Mouse (Mus musculus): ENCODE results near the gene Olfr315. TPM values are rescaled to one million over a fixed set of nuclear protein-coding genes. Genes with fewer than 3 reads are reported as not detected.
"Not testable (repeated sequence)": the region's sequence is repeated elsewhere in the genome, so short reads cannot be mapped to it uniquely, and the experiment has no call there.

The Olfr315 gene
- polyA plus RNA-seq (2015; fragmentation: Nextera tagmentation; extraction: Ambion mirVana) = not detected in 2 replicates

DNA sequence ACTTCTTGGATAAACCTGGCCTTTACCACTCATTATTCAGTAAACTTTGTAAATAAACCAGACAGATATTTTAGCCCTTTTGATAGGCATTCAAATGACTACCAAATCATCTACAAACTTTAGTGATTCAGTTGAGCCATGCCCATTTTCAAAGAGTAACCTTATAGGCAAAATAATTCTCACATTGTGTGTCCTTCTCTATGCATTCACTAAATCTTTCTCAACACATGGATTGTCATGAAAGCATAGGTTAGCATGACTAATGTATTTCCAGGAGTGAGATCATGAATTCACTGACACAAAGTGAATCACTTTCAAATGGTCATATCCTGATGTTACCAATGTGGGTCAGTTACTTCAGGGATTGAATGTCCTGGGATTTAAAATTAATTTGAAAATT, at the start of gene Olfr315:
Gene Olfr315 (plus strand): TSS at position 301 of the 400 bp plus-strand sequence.
- H3K36me3 ChIP-seq = no peaks in the 10 kb centered on the region
- no peak within 1 kb of the TSS for H3K27ac ChIP-seq (replicated peaks)
- H3K4me2 ChIP-seq (replicated peaks) = no peak within 1 kb of the TSS
- no peak within 1 kb of the TSS for H3K4me3 ChIP-seq (replicated peaks)
- no peaks in the 10 kb centered on the region for H3K4me1 ChIP-seq
- no peaks in the 10 kb centered on the region for H3K9me3 ChIP-seq (replicated peaks)
- no peak for ATAC-seq (ENCODE audit: insufficient number of reproducible peaks, low FRiP score, low TSS enrichment, low read depth)
- no peaks in the 10 kb centered on the region for H3K27me3 ChIP-seq
- no peak within 1 kb of the TSS for H3K9ac ChIP-seq

DNA sequence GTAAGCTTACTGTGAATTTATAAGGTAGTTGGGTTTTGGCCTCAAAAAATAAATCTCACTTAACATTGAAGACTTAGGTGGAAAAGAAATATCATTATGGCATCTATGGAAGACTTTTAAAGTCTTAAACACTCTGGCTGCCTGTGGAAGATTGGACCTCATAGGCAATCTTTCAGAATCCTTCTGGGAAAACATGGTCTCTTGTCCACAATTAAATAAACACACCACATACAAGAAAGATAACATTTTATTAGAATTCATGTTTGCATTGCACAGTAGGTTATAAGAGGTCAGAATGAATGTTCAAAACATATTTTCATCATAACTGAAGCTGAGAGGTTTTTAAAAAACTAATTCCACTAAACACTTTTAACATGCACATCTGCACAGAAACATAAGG, 49.1 kb upstream of the Olfr315 start, which contains the start of gene Olfr318:
Gene Olfr318 (minus strand): TSS at position 101 of the 400 bp plus-strand sequence.
- no peaks in the 10 kb centered on the region for H3K4me1 ChIP-seq
- H3K4me2 ChIP-seq (replicated peaks) = no peak within 1 kb of the TSS
- no peak within 1 kb of the TSS for H3K27ac ChIP-seq (replicated peaks)
- no peaks in the 10 kb centered on the region for H3K36me3 ChIP-seq
- ATAC-seq (ENCODE audit: insufficient number of reproducible peaks, low FRiP score, low TSS enrichment, low read depth) = no peak
- H3K27me3 ChIP-seq = no peaks in the 10 kb centered on the region
- H3K9me3 ChIP-seq (replicated peaks) = no peaks in the 10 kb centered on the region
- no peak within 1 kb of the TSS for H3K9ac ChIP-seq
- no peak within 1 kb of the TSS for H3K4me3 ChIP-seq (replicated peaks)

DNA sequence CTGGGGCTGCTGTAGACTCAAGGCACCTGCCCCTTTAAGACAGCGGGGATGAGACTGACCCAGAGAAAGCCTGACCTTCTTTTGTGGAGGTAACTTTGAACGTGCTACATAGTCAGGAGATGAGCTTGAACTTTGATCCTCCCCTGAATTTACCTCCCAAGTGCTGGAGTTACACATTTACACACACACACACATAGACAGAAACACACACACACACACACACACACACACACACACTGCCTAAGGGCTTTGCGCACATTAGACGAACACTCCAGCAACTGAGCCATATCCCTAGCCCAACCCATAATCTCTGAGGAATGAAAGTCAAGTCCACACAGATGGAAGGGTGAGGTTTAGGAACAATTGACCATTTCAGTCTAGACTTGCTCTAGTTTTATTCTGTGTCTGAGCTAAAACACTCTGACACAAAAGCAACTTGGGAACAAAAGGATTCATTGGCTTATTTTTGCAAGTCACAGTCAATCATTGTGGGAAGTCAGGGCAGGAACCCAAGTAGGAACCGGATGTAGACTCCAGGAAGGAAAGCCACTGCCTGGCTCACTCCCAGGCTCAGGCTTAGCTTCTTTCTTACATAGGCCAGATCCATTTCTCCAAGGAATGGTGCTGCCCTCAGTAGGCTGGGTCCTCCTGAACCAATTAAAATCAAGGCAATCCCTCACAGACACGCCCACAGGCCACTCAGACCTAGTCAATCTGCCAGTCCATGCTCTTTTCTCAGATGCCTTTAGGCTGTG, 44.9 kb upstream of the Olfr315 start:
- not testable (repeated sequence) for H3K36me3 ChIP-seq; H3K4me3 ChIP-seq (replicated peaks); H3K27me3 ChIP-seq; H3K27ac ChIP-seq (replicated peaks); H3K9ac ChIP-seq; H3K9me3 ChIP-seq (replicated peaks); H3K4me1 ChIP-seq; ATAC-seq (ENCODE audit: insufficient number of reproducible peaks, low FRiP score, low TSS enrichment, low read depth); H3K4me2 ChIP-seq (replicated peaks)
- 74% methylated on average over 6 of the region's 6 CpGs for WGBS

- H3K4me1 ChIP-seq = no peaks in the 10 kb centered on the region
- H3K36me3 ChIP-seq = no peaks in the 10 kb centered on the region
- no peaks in the 10 kb centered on the region for H3K27me3 ChIP-seq
- ATAC-seq (ENCODE audit: insufficient number of reproducible peaks, low FRiP score, low TSS enrichment, low read depth) = no peak
- H3K9ac ChIP-seq = no peak overlapping the region
- WGBS = 44% methylated on average over 3 of the region's 3 CpGs
- no peak overlapping the region for H3K27ac ChIP-seq (replicated peaks)
- H3K4me3 ChIP-seq (replicated peaks) = no peak overlapping the region
- no peak overlapping the region for H3K4me2 ChIP-seq (replicated peaks)
- H3K9me3 ChIP-seq (replicated peaks) = no peaks in the 10 kb centered on the region
Observed at GRCm38 (mm10) chr11:58733372-58733771, 39.6 kb upstream of the Olfr315 start.

- H3K4me1 ChIP-seq = no peaks in the 10 kb centered on the region
- 67% methylated on average over 4 of the region's 4 CpGs for WGBS
- H3K9me3 ChIP-seq (replicated peaks) = no peaks in the 10 kb centered on the region
- H3K27me3 ChIP-seq = no peaks in the 10 kb centered on the region
- H3K4me2 ChIP-seq (replicated peaks) = no peak within 1 kb of the TSS
- H3K27ac ChIP-seq (replicated peaks) = no peak within 1 kb of the TSS
- no peak for ATAC-seq (ENCODE audit: insufficient number of reproducible peaks, low FRiP score, low TSS enrichment, low read depth)
- no peak within 1 kb of the TSS for H3K9ac ChIP-seq
- H3K4me3 ChIP-seq (replicated peaks) = no peak within 1 kb of the TSS
- H3K36me3 ChIP-seq = no peaks in the 10 kb centered on the region
Observed at GRCm38 (mm10) chr11:58738792-58739262, 34.2 kb upstream of the Olfr315 start, which contains the start of gene Olfr317. Olfr317 (minus strand) TSS chr11:58739212.

- not testable (repeated sequence) for H3K4me1 ChIP-seq; H3K9ac ChIP-seq; H3K9me3 ChIP-seq (replicated peaks); H3K27me3 ChIP-seq; H3K4me2 ChIP-seq (replicated peaks); H3K4me3 ChIP-seq (replicated peaks); H3K36me3 ChIP-seq; H3K27ac ChIP-seq (replicated peaks); ATAC-seq (ENCODE audit: insufficient number of reproducible peaks, low FRiP score, low TSS enrichment, low read depth)
- 90% methylated on average over 18 of the region's 18 CpGs for WGBS
Observed at GRCm38 (mm10) chr11:58751096-58751495, 21.9 kb upstream of the Olfr315 start.

DNA sequence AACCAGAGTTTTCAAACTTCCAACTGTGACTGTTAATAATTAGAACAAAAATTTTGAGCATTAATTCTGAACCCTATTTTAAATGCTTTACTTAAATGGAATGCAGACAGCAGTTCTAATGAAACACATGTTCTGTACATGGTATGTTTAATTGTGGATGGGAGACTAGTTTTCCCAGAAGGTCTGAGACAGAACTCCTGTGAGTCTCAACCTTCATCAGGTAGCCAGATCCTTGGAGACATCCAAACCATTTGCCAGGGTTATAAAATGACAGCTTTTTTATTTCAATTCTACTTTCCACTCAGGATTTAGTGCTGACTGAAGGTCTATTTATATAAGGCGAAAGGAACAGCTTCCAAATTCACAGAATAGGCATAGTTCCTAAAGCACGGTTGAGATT, 20.6 kb upstream of the Olfr315 start, which contains the start of gene Olfr316:
Gene Olfr316 (plus strand): TSS at position 301 of the 400 bp plus-strand sequence.
- WGBS = 78% methylated on average over 2 of the region's 2 CpGs
- no peak within 1 kb of the TSS for H3K4me2 ChIP-seq (replicated peaks)
- no peaks in the 10 kb centered on the region for H3K36me3 ChIP-seq
- no peaks in the 10 kb centered on the region for H3K27me3 ChIP-seq
- no peaks in the 10 kb centered on the region for H3K9me3 ChIP-seq (replicated peaks)
- H3K4me3 ChIP-seq (replicated peaks) = no peak within 1 kb of the TSS
- H3K9ac ChIP-seq = no peak within 1 kb of the TSS
- no peaks in the 10 kb centered on the region for H3K4me1 ChIP-seq
- ATAC-seq (ENCODE audit: insufficient number of reproducible peaks, low FRiP score, low TSS enrichment, low read depth) = no peak
- H3K27ac ChIP-seq (replicated peaks) = no peak within 1 kb of the TSS

DNA sequence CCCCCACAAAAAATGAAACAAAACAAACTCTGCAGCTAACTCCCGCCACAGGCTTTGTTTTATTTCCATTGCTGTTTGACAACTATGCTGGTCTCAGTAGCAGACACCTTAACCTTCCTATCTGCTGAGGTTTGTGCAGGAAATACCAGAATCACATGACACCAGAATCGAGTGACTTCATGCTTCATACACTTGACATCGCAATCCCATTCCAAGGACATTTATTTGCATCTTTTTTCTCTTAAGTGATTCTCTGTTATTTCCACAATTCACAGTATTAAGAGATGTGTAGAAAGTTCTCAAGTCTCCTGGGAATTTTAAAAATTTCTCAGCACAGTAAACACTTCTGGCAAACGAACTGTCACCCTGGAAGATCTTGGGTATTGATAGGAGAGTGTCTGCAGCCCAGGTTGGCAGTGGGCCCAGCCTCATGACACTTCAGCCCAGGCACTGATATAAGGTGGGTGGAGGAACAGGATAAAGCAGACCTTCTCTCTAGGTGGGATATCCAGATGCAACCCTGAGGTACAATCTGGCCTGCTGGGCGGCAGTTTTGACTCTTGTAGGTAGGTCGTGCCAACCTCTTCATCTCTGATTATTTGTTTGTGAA, 9.6 kb downstream of the Olfr315 start, which contains the start of gene Olfr314:
Gene Olfr314 (plus strand): TSS at position 473 of the 610 bp plus-strand sequence.
- no peak within 1 kb of the TSS for H3K4me3 ChIP-seq (replicated peaks)
- H3K27ac ChIP-seq (replicated peaks) = no peak within 1 kb of the TSS
- no peak for ATAC-seq (ENCODE audit: insufficient number of reproducible peaks, low FRiP score, low TSS enrichment, low read depth)
- no peaks in the 10 kb centered on the region for H3K9me3 ChIP-seq (replicated peaks)
- H3K4me1 ChIP-seq = no peaks in the 10 kb centered on the region
- WGBS = 69% methylated on average over 6 of the region's 6 CpGs
- no peaks in the 10 kb centered on the region for H3K27me3 ChIP-seq
- H3K36me3 ChIP-seq = no peaks in the 10 kb centered on the region
- H3K4me2 ChIP-seq (replicated peaks) = no peak within 1 kb of the TSS
- no peak within 1 kb of the TSS for H3K9ac ChIP-seq

DNA sequence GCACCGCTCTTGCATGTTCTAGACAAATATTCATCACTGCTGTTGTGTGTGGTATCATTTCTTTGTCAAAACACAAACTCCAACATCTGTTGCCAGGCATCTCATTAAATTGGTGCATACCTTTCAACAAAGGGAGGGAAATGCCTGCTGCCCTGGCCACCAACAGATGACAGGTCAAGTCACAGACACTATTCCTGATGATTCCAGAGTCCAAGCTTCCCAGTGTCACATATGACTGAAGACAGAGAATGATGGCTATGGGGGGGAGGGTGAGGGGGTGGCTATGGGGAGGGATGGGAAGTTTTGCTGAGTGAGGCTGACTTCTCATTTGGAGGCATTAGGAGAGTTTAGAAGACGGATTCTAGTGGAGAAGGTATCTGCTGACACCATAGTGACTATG, 11.2 kb downstream of the Olfr315 start:
- H3K27me3 ChIP-seq = no peaks in the 10 kb centered on the region
- no peak for ATAC-seq (ENCODE audit: insufficient number of reproducible peaks, low FRiP score, low TSS enrichment, low read depth)
- H3K4me2 ChIP-seq (replicated peaks) = no peak overlapping the region
- H3K4me1 ChIP-seq = no peaks in the 10 kb centered on the region
- H3K9me3 ChIP-seq (replicated peaks) = no peaks in the 10 kb centered on the region
- H3K36me3 ChIP-seq = no peaks in the 10 kb centered on the region
- no peak overlapping the region for H3K27ac ChIP-seq (replicated peaks)
- 83% methylated on average over 2 of the region's 2 CpGs for WGBS
- H3K9ac ChIP-seq = no peak overlapping the region
- no peak overlapping the region for H3K4me3 ChIP-seq (replicated peaks)

- no peak overlapping the region for H3K9ac ChIP-seq
- no peak overlapping the region for H3K27ac ChIP-seq (replicated peaks)
- no peaks in the 10 kb centered on the region for H3K9me3 ChIP-seq (replicated peaks)
- no peaks in the 10 kb centered on the region for H3K27me3 ChIP-seq
- 81% methylated on average over 10 of the region's 10 CpGs for WGBS
- H3K4me3 ChIP-seq (replicated peaks) = no peak overlapping the region
- ATAC-seq (ENCODE audit: insufficient number of reproducible peaks, low FRiP score, low TSS enrichment, low read depth) = no peak
- no peak overlapping the region for H3K4me2 ChIP-seq (replicated peaks)
- no peaks in the 10 kb centered on the region for H3K4me1 ChIP-seq
- H3K36me3 ChIP-seq = no peaks in the 10 kb centered on the region
Observed at GRCm38 (mm10) chr11:58787651-58788050, 14.7 kb downstream of the Olfr315 start.

DNA sequence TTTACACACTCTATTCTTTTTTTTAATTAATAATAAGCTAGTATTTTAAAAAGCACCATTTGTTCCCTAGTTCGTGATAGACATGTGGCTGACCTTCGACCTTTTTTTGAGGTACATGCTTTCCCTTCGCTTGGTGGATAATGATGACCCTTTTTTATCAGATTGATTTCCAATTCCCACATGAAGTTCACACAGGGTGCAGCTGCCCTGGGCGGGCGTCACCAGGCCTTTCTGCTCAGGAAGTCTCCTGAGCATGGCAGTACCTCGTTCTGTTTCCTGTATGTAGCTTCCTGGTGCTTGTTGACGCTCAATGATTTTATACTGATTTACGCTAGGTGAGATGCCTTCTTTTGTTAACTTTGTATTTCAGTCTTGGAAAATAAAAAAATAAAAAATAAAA, 15.4 kb downstream of the Olfr315 start:
- Histone ChIP-seq H3K4me1 (no peaks in the 10 kb centered on the region), H3K4me2 (replicated peaks) (no peak overlapping the region), H3K4me3 (replicated peaks) (no peak overlapping the region), H3K27ac (replicated peaks) (no peak overlapping the region), H3K27me3 (no peaks in the 10 kb centered on the region), H3K9ac (no peak overlapping the region), H3K36me3 (no peaks in the 10 kb centered on the region), H3K9me3 (replicated peaks) (no peaks in the 10 kb centered on the region)
- 75% methylated on average over 8 of the region's 8 CpGs for WGBS
- ATAC-seq (ENCODE audit: insufficient number of reproducible peaks, low FRiP score, low TSS enrichment, low read depth) = no peak

Data from embryonic facial prominence, embryonic 15.5 days (tissue).